Mouse (Mus musculus): ENCODE measurements at regions not wholly inside any gene's neighbourhood (a gene's known extent, or its start where the extent isn't known, plus 50 kb on each side); places are given as distances from the start of the nearest gene placed in this dataset.

DNA sequence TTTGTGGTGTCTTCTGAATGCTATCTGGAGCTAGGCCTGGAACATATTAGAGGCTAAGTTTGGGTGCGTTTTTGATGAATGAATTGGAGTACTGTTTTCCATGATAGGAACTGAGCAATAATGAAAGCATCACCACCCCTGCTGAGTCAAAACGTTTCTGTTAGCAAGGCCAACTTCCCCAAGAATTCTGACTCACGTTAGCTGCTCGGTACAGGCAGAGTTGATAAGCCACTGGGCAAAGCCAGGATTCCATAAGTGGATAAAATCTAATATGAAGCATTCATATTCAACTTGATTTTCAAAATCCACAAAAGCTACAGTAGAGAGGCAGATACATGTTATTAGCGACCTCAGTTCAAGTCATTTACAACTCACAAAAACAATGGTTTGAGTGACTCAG lies 324.0 kb downstream of the Cbln4 start:
- H3K27ac ChIP-seq (ENCODE audit: low read length) = no peak overlapping the region
- H3K4me1 ChIP-seq (ENCODE audit: control insufficient read depth, insufficient read depth, low read length) = no peaks in the 10 kb centered on the region
- ATAC-seq (ENCODE audit: insufficient number of reproducible peaks, insufficient read depth, low FRiP score, low read depth) = no peak
- no peak overlapping the region for H3K4me2 ChIP-seq (replicated peaks; ENCODE audit: low read depth, low read length)
- H3K9ac ChIP-seq (replicated peaks; ENCODE audit: low read depth, low read length) = no peak overlapping the region
- H3K27me3 ChIP-seq (ENCODE audit: control insufficient read depth, insufficient read depth, low read length) = no peaks in the 10 kb centered on the region
- no peaks in the 10 kb centered on the region for H3K36me3 ChIP-seq (ENCODE audit: control insufficient read depth, insufficient read depth, low read length)
- 85% methylated on average over 5 of the region's 5 CpGs for WGBS
- H3K9me3 ChIP-seq (ENCODE audit: control insufficient read depth, low read depth, low read length) = no peaks in the 10 kb centered on the region
- no peak overlapping the region for H3K4me3 ChIP-seq (ENCODE audit: low read depth, low read length)

DNA sequence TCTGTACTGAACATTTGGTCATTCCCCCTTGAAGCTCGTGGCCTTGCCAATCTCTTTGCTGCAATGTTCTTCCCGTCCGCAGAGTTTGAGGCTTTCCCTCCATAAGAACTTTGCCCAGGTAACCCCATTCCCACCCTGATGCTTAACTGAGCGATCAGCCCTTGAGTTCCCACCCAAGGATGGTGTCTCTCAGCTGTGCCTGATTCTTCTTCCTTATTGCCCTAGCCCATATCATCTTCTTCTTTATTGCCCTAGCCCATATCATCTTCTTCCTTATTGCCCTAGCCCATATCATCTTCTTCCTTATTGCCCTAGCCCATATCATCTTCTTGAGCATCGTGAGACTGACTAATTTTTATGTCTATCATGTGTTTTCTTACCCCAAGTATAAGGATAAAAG lies 324.4 kb downstream of the Cbln4 start:
- no peak overlapping the region for H3K4me3 ChIP-seq (ENCODE audit: low read depth, low read length)
- H3K27me3 ChIP-seq (ENCODE audit: control insufficient read depth, insufficient read depth, low read length) = no peaks in the 10 kb centered on the region
- 88% methylated on average over 5 of the region's 5 CpGs for WGBS
- H3K4me1 ChIP-seq (ENCODE audit: control insufficient read depth, insufficient read depth, low read length) = no peaks in the 10 kb centered on the region
- no peak for ATAC-seq (ENCODE audit: insufficient number of reproducible peaks, insufficient read depth, low FRiP score, low read depth)
- H3K27ac ChIP-seq (ENCODE audit: low read length) = no peak overlapping the region
- H3K4me2 ChIP-seq (replicated peaks; ENCODE audit: low read depth, low read length) = no peak overlapping the region
- H3K36me3 ChIP-seq (ENCODE audit: control insufficient read depth, insufficient read depth, low read length) = no peaks in the 10 kb centered on the region
- H3K9me3 ChIP-seq (ENCODE audit: control insufficient read depth, low read depth, low read length) = no peaks in the 10 kb centered on the region
- H3K9ac ChIP-seq (replicated peaks; ENCODE audit: low read depth, low read length) = no peak overlapping the region

DNA sequence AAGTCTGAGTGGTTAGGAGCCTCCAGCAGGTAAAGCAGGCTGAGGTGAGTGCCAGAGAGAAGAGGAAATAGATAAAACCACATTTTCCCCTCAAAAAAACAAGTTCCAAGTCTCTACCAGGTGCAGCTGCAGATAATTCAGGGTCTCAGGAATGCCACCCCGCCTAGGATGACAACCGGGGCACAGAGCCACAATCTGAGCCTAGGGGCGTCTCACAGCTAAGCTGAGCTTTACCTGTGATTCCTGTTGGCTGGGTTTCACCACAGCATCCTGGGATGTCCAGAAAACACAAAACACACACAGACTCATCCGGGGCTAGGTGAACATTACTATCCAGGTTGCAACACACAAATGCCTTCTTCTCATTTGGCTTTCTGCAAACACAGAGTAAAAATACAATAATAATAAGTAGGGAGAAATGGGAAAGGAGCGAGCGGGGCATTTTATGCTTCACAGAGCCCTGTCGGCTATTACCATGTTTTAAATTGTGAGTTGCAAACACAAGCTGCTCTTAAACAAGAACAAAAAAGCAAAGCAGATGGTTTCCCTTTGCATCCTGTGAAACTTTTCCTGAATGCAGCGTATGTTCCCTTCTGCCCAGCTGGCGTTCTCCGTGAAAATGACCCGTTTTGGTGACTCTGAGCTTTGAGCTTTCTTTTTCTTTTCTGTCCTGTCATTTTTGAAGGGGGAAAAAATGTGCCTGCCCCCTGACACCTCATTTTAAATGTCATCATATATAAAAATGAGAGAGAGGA lies 330.3 kb downstream of the Cbln4 start:
- no peak overlapping the region for H3K9ac ChIP-seq (replicated peaks; ENCODE audit: low read depth, low read length)
- no peak overlapping the region for H3K4me3 ChIP-seq (ENCODE audit: low read depth, low read length)
- no peaks in the 10 kb centered on the region for H3K9me3 ChIP-seq (ENCODE audit: control insufficient read depth, low read depth, low read length)
- H3K27me3 ChIP-seq (ENCODE audit: control insufficient read depth, insufficient read depth, low read length) = no peaks in the 10 kb centered on the region
- no peaks in the 10 kb centered on the region for H3K36me3 ChIP-seq (ENCODE audit: control insufficient read depth, insufficient read depth, low read length)
- H3K4me2 ChIP-seq (replicated peaks; ENCODE audit: low read depth, low read length) = no peak overlapping the region
- no peak for ATAC-seq (ENCODE audit: insufficient number of reproducible peaks, insufficient read depth, low FRiP score, low read depth)
- no peaks in the 10 kb centered on the region for H3K4me1 ChIP-seq (ENCODE audit: control insufficient read depth, insufficient read depth, low read length)
- 73% methylated on average over 11 of the region's 11 CpGs for WGBS
- no peak overlapping the region for H3K27ac ChIP-seq (ENCODE audit: low read length)

DNA sequence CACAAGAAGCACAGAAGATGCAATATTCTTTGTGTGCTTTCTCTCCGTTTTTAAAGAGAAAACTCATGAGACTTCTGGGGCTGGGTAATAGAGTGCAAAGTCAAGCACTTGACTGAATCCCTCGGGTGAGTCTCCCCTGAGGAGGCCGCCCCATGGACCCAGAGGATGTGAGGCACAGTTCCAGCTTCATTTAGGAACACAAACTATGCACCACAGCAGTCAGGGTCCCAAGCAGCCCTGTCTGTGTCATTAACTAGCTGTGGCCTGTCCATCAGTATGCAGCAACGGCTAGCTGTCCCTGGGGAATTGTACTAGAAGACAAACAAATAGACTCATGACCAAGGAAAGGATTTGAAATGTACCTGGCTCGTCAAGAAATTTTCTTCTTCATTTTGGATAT lies 349.7 kb downstream of the Cbln4 start:
- H3K4me3 ChIP-seq (ENCODE audit: low read depth, low read length) = no peak overlapping the region
- no peak overlapping the region for H3K4me2 ChIP-seq (replicated peaks; ENCODE audit: low read depth, low read length)
- H3K4me1 ChIP-seq (ENCODE audit: control insufficient read depth, insufficient read depth, low read length) = no peaks in the 10 kb centered on the region
- H3K27ac ChIP-seq (ENCODE audit: low read length) = no peak overlapping the region
- WGBS = 78% methylated on average over 5 of the region's 5 CpGs
- no peaks in the 10 kb centered on the region for H3K36me3 ChIP-seq (ENCODE audit: control insufficient read depth, insufficient read depth, low read length)
- no peaks in the 10 kb centered on the region for H3K27me3 ChIP-seq (ENCODE audit: control insufficient read depth, insufficient read depth, low read length)
- H3K9ac ChIP-seq (replicated peaks; ENCODE audit: low read depth, low read length) = no peak overlapping the region
- no peaks in the 10 kb centered on the region for H3K9me3 ChIP-seq (ENCODE audit: control insufficient read depth, low read depth, low read length)
- no peak for ATAC-seq (ENCODE audit: insufficient number of reproducible peaks, insufficient read depth, low FRiP score, low read depth)

DNA sequence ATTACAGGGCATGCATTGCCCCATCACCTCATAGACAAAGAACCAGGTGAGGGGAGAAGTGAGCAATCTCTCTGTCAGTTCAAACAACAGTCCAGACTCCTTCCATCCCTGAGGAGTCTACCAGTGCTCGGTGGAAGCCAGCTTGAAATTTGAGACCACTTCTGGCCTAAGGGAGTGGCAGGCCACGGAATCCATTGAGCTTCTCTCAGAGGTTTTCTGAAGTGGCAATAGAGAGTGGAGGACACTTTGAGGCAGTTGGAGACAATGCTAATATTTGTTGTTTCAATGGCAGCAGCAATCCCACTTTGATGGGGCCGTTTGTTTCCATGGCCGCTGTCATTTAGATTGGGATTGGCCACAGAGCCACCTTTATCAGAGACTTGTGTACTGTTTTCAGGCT lies 352.5 kb downstream of the Cbln4 start:
- H3K4me2 ChIP-seq (replicated peaks; ENCODE audit: low read depth, low read length) = no peak overlapping the region
- no peaks in the 10 kb centered on the region for H3K9me3 ChIP-seq (ENCODE audit: control insufficient read depth, low read depth, low read length)
- no peak for ATAC-seq (ENCODE audit: insufficient number of reproducible peaks, insufficient read depth, low FRiP score, low read depth)
- no peak overlapping the region for H3K9ac ChIP-seq (replicated peaks; ENCODE audit: low read depth, low read length)
- no peaks in the 10 kb centered on the region for H3K4me1 ChIP-seq (ENCODE audit: control insufficient read depth, insufficient read depth, low read length)
- no peak overlapping the region for H3K4me3 ChIP-seq (ENCODE audit: low read depth, low read length)
- 31% methylated on average over 4 of the region's 4 CpGs for WGBS
- H3K36me3 ChIP-seq (ENCODE audit: control insufficient read depth, insufficient read depth, low read length) = no peaks in the 10 kb centered on the region
- no peak overlapping the region for H3K27ac ChIP-seq (ENCODE audit: low read length)
- H3K27me3 ChIP-seq (ENCODE audit: control insufficient read depth, insufficient read depth, low read length) = no peaks in the 10 kb centered on the region

DNA sequence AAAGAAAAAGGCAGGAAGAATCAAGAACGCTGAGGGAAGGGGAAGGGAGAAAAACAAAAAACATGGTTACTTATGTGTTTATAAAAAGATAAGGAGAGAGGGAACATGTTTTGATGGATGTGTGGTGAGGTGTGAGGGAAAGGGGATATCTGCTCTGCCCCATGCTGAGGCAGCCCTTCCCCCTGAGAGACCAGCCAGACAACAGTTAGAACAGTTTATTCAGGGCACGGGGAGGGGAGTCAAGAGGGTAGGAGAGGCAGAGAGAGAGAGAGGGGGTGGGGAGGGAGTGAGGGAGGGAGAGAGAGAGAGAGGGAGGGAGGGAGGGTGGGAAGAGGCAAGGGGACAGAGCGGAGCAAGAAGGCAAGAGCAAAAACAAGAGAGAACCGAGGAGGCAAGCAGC lies 354.2 kb downstream of the Cbln4 start:
- H3K27ac ChIP-seq (ENCODE audit: low read length) = no peak overlapping the region
- H3K4me3 ChIP-seq (ENCODE audit: low read depth, low read length) = no peak overlapping the region
- no peak for ATAC-seq (ENCODE audit: insufficient number of reproducible peaks, insufficient read depth, low FRiP score, low read depth)
- 11% methylated on average over 4 of the region's 4 CpGs for WGBS
- no peak overlapping the region for H3K9ac ChIP-seq (replicated peaks; ENCODE audit: low read depth, low read length)
- no peaks in the 10 kb centered on the region for H3K36me3 ChIP-seq (ENCODE audit: control insufficient read depth, insufficient read depth, low read length)
- no peak overlapping the region for H3K4me2 ChIP-seq (replicated peaks; ENCODE audit: low read depth, low read length)
- H3K9me3 ChIP-seq (ENCODE audit: control insufficient read depth, low read depth, low read length) = no peaks in the 10 kb centered on the region
- no peaks in the 10 kb centered on the region for H3K4me1 ChIP-seq (ENCODE audit: control insufficient read depth, insufficient read depth, low read length)
- no peaks in the 10 kb centered on the region for H3K27me3 ChIP-seq (ENCODE audit: control insufficient read depth, insufficient read depth, low read length)

DNA sequence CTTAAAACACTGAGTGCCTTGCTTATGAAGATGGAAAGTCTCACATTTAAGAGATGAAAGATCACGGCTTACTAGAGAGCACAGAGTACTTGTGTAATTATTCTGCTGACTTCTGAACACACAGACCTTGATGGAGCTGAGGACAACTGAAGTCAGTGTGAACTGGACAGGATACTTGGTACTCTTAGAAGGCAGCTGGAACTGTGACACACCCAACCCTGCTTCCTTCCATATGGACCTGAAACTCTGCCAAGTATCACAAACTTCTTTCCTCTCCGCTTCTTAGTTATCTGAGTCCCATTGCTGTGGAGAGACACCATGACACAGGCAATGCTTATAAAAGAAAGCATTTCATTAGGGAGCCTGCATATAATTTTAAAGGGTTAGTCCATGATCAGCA lies 365.3 kb downstream of the Cbln4 start:
- Histone ChIP-seq H3K4me2 (replicated peaks; ENCODE audit: low read depth, low read length) (no peak overlapping the region), H3K27ac (ENCODE audit: low read length) (no peak overlapping the region), H3K9ac (replicated peaks; ENCODE audit: low read depth, low read length) (no peak overlapping the region), H3K9me3 (ENCODE audit: control insufficient read depth, low read depth, low read length) (no peaks in the 10 kb centered on the region), H3K4me3 (ENCODE audit: low read depth, low read length) (no peak overlapping the region), H3K27me3 (ENCODE audit: control insufficient read depth, insufficient read depth, low read length) (no peaks in the 10 kb centered on the region), H3K36me3 (ENCODE audit: control insufficient read depth, insufficient read depth, low read length) (no peaks in the 10 kb centered on the region), H3K4me1 (ENCODE audit: control insufficient read depth, insufficient read depth, low read length) (peaks cover 5% of the 10 kb centered on the region; the same call in 1 of the 2 replicates)
- ATAC-seq (ENCODE audit: insufficient number of reproducible peaks, insufficient read depth, low FRiP score, low read depth) = no peak
- WGBS = 57% methylated on average over 2 of the region's 2 CpGs

DNA sequence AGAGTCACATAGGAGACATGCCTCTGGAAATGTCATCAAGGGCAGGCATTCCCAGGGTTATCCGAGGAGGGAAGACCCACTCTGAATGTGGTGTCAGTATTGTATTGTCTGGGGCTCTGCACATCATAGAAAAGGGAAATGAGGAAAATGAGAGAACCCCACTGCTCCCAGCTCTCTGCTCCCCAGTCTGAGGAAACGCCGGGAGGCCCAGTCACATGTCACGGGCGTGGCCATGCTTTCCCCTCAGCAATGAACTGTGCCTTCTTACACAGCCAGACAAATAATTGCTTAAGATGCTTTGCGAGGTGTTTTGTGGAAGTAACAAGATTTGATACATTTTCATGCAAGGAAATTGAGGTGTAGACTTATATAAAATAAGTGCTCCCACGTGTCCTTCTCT lies 366.1 kb downstream of the Cbln4 start:
- H3K27me3 ChIP-seq (ENCODE audit: control insufficient read depth, insufficient read depth, low read length) = no peaks in the 10 kb centered on the region
- no peak overlapping the region for H3K27ac ChIP-seq (ENCODE audit: low read length)
- peaks cover 5% of the 10 kb centered on the region; the same call in 1 of the 2 replicates for H3K4me1 ChIP-seq (ENCODE audit: control insufficient read depth, insufficient read depth, low read length)
- no peak overlapping the region for H3K4me2 ChIP-seq (replicated peaks; ENCODE audit: low read depth, low read length)
- 76% methylated on average over 7 of the region's 7 CpGs for WGBS
- no peak overlapping the region for H3K9ac ChIP-seq (replicated peaks; ENCODE audit: low read depth, low read length)
- H3K9me3 ChIP-seq (ENCODE audit: control insufficient read depth, low read depth, low read length) = no peaks in the 10 kb centered on the region
- no peaks in the 10 kb centered on the region for H3K36me3 ChIP-seq (ENCODE audit: control insufficient read depth, insufficient read depth, low read length)
- no peak for ATAC-seq (ENCODE audit: insufficient number of reproducible peaks, insufficient read depth, low FRiP score, low read depth)
- no peak overlapping the region for H3K4me3 ChIP-seq (ENCODE audit: low read depth, low read length)

DNA sequence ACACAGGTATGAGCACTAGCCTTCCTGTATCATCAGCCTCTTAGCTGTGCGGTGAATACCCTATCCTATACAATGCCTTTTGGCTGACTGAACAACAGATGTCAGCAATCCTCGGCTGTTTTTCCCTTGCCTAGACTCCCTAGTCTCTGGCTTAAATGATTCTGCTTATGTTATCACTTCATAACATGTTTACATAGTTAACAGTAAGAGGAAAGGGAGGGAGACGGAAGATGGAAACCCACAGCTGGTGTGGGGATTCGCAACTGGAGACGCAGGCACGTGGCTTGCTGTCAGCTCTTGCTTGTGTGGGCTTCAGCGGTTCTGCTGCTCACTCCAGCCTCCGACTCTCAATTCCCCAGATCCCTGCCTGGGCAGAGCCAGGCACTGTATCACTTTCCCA lies 367.2 kb downstream of the Cbln4 start:
- Histone ChIP-seq H3K4me3 (ENCODE audit: low read depth, low read length) (no peak overlapping the region), H3K27ac (ENCODE audit: low read length) (no peak overlapping the region), H3K27me3 (ENCODE audit: control insufficient read depth, insufficient read depth, low read length) (no peaks in the 10 kb centered on the region), H3K9ac (replicated peaks; ENCODE audit: low read depth, low read length) (no peak overlapping the region), H3K9me3 (ENCODE audit: control insufficient read depth, low read depth, low read length) (no peaks in the 10 kb centered on the region), H3K4me1 (ENCODE audit: control insufficient read depth, insufficient read depth, low read length) (peaks cover 5% of the 10 kb centered on the region; the same call in 1 of the 2 replicates), H3K36me3 (ENCODE audit: control insufficient read depth, insufficient read depth, low read length) (no peaks in the 10 kb centered on the region), H3K4me2 (replicated peaks; ENCODE audit: low read depth, low read length) (no peak overlapping the region)
- ATAC-seq (ENCODE audit: insufficient number of reproducible peaks, insufficient read depth, low FRiP score, low read depth) = peak; percentile 65; the same call in 1 of the 2 replicates
- 22% methylated on average over 8 of the region's 8 CpGs for WGBS

Data from stomach, embryonic 14.5 days (tissue).